Mouse (Mus musculus) right cerebral cortex, postnatal 36 days (tissue): ENCODE measurements around the gene Thap12.

Experiments used
- DNase-seq, 2 experiments: peaks; one replicate each; pipeline ENCODE4 v3.0.0; 2022; ENCODE audit warnings: low spot score in 2 of 2, mixed read lengths in 1 of 2

Thap12 gene

DNA sequence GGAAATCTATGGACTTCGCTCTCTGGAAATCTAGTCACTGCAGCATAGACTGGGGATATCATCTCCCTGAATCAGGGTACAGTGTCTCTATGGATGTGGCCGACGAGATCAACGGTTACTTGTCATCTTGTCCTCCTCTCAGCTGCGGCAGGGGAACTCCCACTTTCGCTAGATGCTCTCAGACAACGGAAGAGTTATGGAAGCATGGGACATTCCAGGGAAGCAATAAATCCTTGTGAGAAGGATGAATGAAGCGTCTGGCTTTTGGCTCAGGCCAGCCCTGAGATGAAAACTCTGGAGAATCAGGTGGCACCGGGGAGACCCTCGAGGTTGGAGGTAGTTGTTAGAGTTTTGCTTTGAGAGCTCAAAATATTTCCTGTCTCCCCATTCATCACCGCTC is 53.1 kb downstream of the Thap12 start:
- DNase-seq, result no peak

DNA sequence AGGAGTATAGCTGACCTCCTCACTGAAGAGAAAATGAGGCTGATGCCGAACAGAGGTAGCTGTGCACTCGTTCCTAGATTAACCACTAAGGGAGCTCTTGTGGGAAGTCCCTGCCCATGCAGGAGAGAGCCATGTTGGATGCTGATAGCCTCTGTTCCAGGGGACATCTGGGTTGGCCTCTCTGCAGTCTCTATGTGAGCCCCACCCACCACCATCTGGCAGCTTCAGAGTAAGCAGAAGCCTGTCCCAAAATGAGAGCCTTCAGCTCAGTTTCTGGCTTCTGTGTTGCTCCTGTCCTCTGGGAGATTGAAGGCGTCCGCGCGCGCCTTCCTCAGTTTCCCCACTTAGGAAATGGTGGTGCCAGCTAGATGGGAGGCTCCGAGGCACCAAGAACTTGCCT is 53.7 kb downstream of the Thap12 start:
- DNase-seq, result no peak

DNA sequence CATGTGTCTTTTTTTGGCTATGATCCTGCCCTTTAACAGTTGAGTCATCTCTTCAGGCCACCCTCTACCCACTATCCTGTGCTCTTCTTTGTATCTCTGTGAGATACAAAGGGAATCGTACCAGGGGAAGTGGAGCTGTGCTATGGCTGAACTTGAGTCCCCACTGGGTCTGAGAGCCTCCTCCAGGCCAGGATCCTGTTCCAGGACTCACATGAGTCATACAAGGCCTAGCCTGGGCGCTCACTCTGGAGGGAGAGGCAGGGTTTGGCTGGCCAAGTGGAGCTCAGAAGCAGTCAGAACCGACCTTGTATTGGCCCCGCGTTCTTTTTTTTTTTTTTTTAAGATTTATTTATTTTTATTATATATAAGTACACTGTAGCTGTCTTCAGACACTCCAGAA is 57.2 kb downstream of the Thap12 start:
- DNase-seq, result no peak

DNA sequence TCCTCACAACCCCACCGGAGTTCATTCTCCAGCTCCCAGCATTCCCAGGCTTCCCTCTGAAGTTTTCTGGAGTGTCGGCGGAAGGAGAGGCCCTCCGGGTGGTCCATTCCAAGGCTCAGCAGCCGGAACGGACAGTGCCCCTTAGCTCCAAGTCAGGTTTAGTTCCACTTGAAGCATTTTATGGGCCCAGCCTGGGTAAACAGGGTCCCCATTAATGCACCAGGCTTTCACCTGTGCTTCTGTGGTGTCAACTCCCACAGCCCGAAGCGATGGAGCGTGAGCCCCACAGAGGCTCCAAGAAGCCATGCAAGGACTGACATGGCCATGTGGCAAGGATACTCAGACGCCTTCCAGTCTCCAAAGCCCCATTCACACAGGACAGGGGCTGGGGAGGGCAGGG is 61.0 kb downstream of the Thap12 start:
- no peak for DNase-seq

GRCm38 (mm10) chr7:98767261-98767660 is 64.4 kb downstream of the Thap12 start:
- DNase-seq, result no peak
